In the genomic region with DNA sequence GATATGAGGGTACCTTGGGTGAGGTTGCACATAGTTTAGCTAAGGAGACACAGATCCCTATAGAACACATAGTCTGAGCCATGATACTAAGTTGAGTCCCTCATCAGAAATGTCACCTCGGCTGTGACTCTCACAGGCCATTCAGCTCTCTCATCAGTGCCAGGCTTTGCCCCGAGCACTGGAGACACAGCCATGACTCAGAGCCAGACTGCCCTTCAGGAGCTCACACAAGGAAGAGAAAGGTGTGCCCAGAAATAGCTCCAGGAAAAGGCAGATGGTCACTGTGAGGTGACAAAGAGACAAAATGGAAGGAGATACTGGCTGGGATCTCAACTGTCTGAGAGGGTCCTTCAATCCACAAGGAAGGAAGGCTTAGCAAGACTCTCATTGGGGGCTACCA, we compare ENCODE assay signal across 19 mouse cellular contexts. TPM values are rescaled to one million over a fixed set of nuclear protein-coding genes. Genes with fewer than 3 reads are reported as not detected.
"Had no signal": no experiment of that assay in that cellular context is flagged by ENCODE, and none has a peak within 500 bp of the region (broad histone marks: within the 10 kb centered on the region; RNA-seq: fewer than 3 reads in every experiment).

No protein-coding gene starts in this region.

- H3K4me1 ChIP-seq: liver, embryonic 15.5 days; neural tube, embryonic 15.5 days had no signal

- H3K4me3 ChIP-seq: limb, embryonic 10.5 days; liver, embryonic 15.5 days; midbrain, embryonic 10.5 days; myocyte; neural tube, embryonic 15.5 days had no signal

- H3K27ac ChIP-seq: kidney, postnatal 0 days; limb, embryonic 10.5 days; liver, embryonic 15.5 days; midbrain, embryonic 10.5 days; neural tube, embryonic 15.5 days; stomach, postnatal 0 days had no signal

- ATAC-seq: lung, postnatal 0 days had no signal

- DNase-seq: kidney, postnatal 36 days; lung, adult 2 months; lung, postnatal 36 days; midbrain, embryonic 14.5 days; right cerebral cortex, adult 18-20 months; right cerebral cortex, postnatal 25 days; thymus, postnatal 4 days had no signal

- H3K27me3 ChIP-seq: liver, embryonic 15.5 days; neural tube, embryonic 15.5 days had no signal

RNA-seq across cellular contexts. Expression of a gene that starts 23.1 kb away (rescaled TPM):
- total RNA-seq: megakaryocyte, adult 5-6 weeks had no signal
- polyA plus RNA-seq: kidney, postnatal 0 days; limb, embryonic 10.5 days; limb, embryonic 14.5 days; liver, embryonic 11.5 days; liver, embryonic 15.5 days; lung, adult 2 months; lung, postnatal 0 days; myocyte; small intestine, adult 2 months; stomach, postnatal 0 days had no signal

RNA-seq across cellular contexts. Expression of a gene that starts 40.0 kb away (rescaled TPM):
- total RNA-seq: megakaryocyte, adult 5-6 weeks had no signal
- polyA plus RNA-seq: lung, adult 2 months; myocyte had no signal
